Mouse (Mus musculus) erythroblast, embryonic 14.5 days (primary cell): Measurements from ENCODE around the gene Sarnp.

Experiments used
- GATA1 ChIP-seq: IDR thresholded peaks from 2 replicates; pipeline ENCODE4 v1.6.1; 2012; ENCODE audit warnings: low read length, inconsistent platforms, mixed read lengths
- TAL1 ChIP-seq: IDR thresholded peaks from 3 replicates; pipeline ENCODE4 v1.6.1; 2012; ENCODE audit warnings: low read length, inconsistent platforms, mixed read lengths

DNA sequence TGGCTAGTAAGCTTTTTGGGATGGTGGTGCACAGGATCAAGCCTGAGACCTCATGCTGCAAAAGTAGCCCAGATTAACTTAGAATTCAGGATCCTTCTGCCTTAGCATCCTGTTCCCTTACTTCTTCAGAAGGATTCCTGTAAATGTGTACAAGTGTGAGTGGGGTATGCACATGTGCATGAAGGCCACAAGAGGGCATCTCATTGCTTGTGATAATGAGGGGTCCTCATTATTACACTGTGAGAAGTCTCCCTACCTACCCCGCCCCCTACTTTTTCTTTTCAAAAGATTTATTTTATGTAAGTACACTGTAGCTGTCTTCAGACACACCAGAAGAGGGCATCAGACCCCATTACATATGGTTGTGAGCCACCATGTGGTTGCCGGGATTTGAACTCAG, 98.4 kb downstream of the Sarnp start:
- TF ChIP-seq GATA1 = no peak
- no peak for TF ChIP-seq TAL1
